Mouse (Mus musculus) small intestine, adult 2 months (tissue): ENCODE results near the gene 2310039H08Rik.

Experiments used
- CTCF ChIP-seq: fragments of 200-500 bp; IDR thresholded peaks from 2 replicates; pipeline ENCODE4 v1.5.1; 2012; ENCODE audit warnings: low read depth, mild to moderate bottlenecking, control low read depth, inconsistent platforms, low read length, moderate library complexity, mixed read lengths; ENCODE audit not compliant: insufficient replicate concordance, insufficient read length; ENCODE audit errors: extremely low read depth
- POLR2A ChIP-seq: fragments of 200-500 bp; IDR thresholded peaks from 2 replicates; pipeline ENCODE4 v1.6.1; 2012; ENCODE audit warnings: low read depth, mild to moderate bottlenecking, control low read depth, inconsistent platforms, low read length, moderate library complexity

GRCm38 (mm10) chr17:46809131-46809830 lies 36.8 kb downstream of the 2310039H08Rik start:
- no peak for TF ChIP-seq CTCF
- no peak for TF ChIP-seq POLR2A
